Mouse (Mus musculus) midbrain, embryonic 13.5 days (tissue): ENCODE results near the gene Arid5b. TPM values are rescaled to one million over a fixed set of nuclear protein-coding genes. Genes with fewer than 3 reads are reported as not detected.
"Not testable (repeated sequence)": the region's sequence is repeated elsewhere in the genome, so short reads cannot be mapped to it uniquely, and the experiment has no call there.

Source experiments
- ATAC-seq: fragments of 200-750 bp; cut with Nextera tagmentation; 2 replicates; pipeline ENCODE4 v1.8.0; 2017; ENCODE audit warnings: mild to moderate bottlenecking, moderate TSS enrichment, moderate library complexity
- H3K27ac ChIP-seq: fragments of 300-500 bp; sonication (generic); 2 replicates; pipeline ENCODE4 v1.5.1; 2015; ENCODE audit warnings: inconsistent platforms, mild to moderate bottlenecking, moderate library complexity
- H3K27me3 ChIP-seq: fragments of 300-500 bp; sonication (generic); 2 replicates; pipeline ENCODE4 v1.6.1; 2015; ENCODE audit warnings: mild to moderate bottlenecking, inconsistent platforms
- H3K36me3 ChIP-seq: fragments of 300-500 bp; sonication (generic); 2 replicates; pipeline ENCODE4 v1.6.1; 2015; ENCODE audit warnings: mild to moderate bottlenecking, inconsistent platforms
- H3K4me1 ChIP-seq: fragments of 300-500 bp; sonication (generic); replicated peaks from 2 replicates; pipeline ENCODE4 v1.6.1; 2015; ENCODE audit warnings: inconsistent platforms
- H3K4me2 ChIP-seq: fragments of 300-500 bp; sonication (generic); replicated peaks from 2 replicates; pipeline ENCODE4 v1.6.1; 2015; ENCODE audit warnings: moderate library complexity, mild to moderate bottlenecking, inconsistent platforms
- H3K4me3 ChIP-seq: fragments of 300-500 bp; sonication (generic); replicated peaks from 2 replicates; pipeline ENCODE4 v1.5.1; 2015; ENCODE audit warnings: mild to moderate bottlenecking, inconsistent platforms
- H3K9ac ChIP-seq: fragments of 300-500 bp; sonication (generic); replicated peaks from 2 replicates; pipeline ENCODE4 v1.6.1; 2015; ENCODE audit warnings: mild to moderate bottlenecking, inconsistent platforms
- H3K9me3 ChIP-seq: fragments of 300-500 bp; sonication (generic); 2 replicates; pipeline ENCODE4 v1.6.1; 2016; ENCODE audit warnings: mild to moderate bottlenecking, inconsistent platforms
- WGBS: fragments of 180-500 bp; shearing (Covaris S2); methylation state at CpG from one replicate; pipeline ENCODE4 v1.1.7; 2015; 5-methylcytosine and 5-hydroxymethylcytosine counted together
- polyA plus RNA-seq: library from polyadenylated mRNA; unstranded; fragments of >200 nt; fragmentation: Nextera tagmentation; extraction: Ambion mirVana; gene quantifications from 2 replicates; pipeline ENCODE4 v1.2.1, GENCODE M21; 2015

Arid5b gene
- polyA plus RNA-seq, 1 experiment from 2014 or later: 20.5 TPM

DNA sequence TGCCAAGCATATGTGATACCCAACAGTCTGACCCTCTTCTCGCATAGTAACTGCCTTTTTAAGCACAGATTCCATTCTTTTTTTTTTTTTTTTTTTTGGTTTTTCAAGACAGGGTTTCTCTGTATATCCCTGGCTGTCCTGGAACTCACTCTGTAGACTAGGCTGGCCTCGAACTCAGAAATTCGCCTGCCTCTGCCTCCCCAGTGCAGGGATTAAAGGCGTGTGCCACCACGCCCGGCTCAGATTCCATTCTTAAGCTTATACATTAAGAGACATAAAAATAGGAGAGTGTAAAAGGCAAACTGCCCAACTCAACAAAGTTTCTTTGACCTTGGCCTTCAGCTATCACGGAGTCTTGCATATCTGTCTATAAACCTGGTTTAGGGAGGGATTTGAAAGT, 178.7 kb downstream of the Arid5b start:
- not testable (repeated sequence) for H3K4me3 ChIP-seq, H3K9me3 ChIP-seq, ATAC-seq, H3K27ac ChIP-seq, H3K27me3 ChIP-seq, H3K9ac ChIP-seq, H3K4me2 ChIP-seq
- H3K4me1 ChIP-seq: peaks cover 13% of the 10 kb centered on the region
- 93% methylated on average over 7 of the region's 7 CpGs for WGBS
- H3K36me3 ChIP-seq: peaks cover 37% of the 10 kb centered on the region

DNA sequence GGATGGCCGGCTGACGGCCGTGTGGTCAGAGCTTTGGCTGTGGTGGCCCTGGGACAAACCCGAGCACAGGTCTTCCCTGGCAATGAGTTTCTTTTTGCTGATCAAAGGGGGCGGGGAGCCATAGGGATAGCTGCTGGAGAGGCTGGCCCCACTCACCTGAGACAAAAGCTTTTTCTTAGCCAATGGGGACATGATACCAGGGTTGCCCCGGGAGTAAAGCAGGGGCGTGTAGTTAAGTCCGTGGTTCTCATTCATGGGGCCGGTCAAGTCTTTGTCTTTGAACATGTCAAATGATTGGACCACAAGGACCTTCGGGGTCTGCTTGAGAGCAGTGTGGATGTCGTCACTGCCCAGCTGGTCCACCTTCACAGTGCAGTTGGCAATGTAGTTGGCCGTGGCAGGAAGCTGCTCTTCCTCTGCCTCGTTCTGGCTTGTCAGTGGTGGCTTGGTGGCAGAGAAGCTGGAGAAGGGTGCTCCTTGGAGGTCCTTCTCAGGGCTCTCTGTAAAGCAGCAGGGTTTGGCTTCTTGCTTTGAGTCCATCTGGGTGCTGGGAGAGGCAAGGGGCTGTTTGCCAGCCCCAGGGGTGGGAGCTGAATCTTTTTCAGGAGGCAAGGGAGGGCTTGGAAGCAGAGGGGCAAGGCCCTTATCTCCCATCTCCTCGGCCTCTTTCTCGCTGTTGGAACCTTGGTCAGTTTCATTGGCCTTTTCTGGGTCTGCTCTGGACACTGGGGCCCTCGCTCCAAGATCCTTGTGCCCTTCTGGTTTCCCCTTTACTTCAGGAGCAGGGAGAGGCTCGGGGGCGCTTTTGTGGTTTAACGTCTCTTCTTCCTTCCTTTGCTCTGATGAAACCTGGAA, 180.5 kb downstream of the Arid5b start:
- H3K4me2 ChIP-seq: no peak overlapping the region
- 92% methylated on average over 19 of the region's 19 CpGs for WGBS
- no peak for ATAC-seq

DNA sequence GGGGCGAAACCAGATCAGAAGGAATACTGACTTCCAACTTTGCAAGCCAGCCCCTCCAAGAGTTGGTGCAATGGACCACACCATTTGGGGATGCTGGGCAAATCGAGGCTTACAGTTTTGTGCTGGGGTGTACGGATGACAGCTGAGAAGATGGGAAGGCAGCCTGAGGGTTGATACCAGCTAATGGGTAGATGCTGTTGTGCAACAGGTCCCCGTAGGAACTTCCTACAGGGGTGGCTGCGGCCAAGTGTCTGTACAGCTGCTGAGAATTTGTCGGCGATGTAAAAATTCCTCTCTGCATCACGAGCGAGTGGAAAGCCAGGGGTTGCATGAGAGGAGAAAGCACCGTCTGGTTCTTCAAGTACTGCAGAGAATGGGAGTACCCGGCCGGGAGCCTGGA, 182.1 kb downstream of the Arid5b start:
- Histone ChIP-seq H3K4me3 (no peak overlapping the region), H3K27me3 (no peaks in the 10 kb centered on the region), H3K36me3 (peaks cover 45% of the 10 kb centered on the region), H3K4me2 (no peak overlapping the region), H3K9me3 (no peaks in the 10 kb centered on the region), H3K4me1 (no peaks in the 10 kb centered on the region), H3K27ac (no peak overlapping the region), H3K9ac (no peak overlapping the region)
- no peak for ATAC-seq
- WGBS: 96% methylated on average over 12 of the region's 12 CpGs

More for the DNA sequence above, 180.5 kb downstream of the Arid5b start:
- Histone ChIP-seq H3K4me3 (no peak overlapping the region), H3K27ac (no peak overlapping the region), H3K9ac (no peak overlapping the region), H3K4me1 (no peaks in the 10 kb centered on the region), H3K27me3 (no peaks in the 10 kb centered on the region), H3K36me3 (peaks cover 45% of the 10 kb centered on the region), H3K9me3 (no peaks in the 10 kb centered on the region)

DNA sequence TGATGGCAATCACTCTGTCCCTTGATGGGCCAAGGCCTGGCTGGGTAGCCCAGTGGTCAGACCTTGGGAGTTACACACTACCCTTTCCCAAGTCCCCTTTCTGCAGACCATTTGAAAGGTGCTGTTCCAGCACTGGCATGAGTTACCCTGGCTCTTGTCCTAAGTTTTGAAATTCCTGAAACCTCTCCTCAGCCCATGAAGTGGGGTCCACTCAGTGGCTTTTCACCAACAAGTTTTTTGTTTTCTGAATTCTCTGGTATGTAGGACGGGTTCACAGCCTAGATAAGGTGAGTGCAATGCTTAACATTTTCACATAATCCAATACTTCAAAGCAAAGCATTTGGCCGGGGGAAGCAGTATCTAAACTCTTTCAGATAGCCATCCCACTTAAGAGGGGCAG, 183.4 kb downstream of the Arid5b start:
- H3K36me3 ChIP-seq: peaks cover 40% of the 10 kb centered on the region
- H3K9ac ChIP-seq: no peak overlapping the region
- no peaks in the 10 kb centered on the region for H3K4me1 ChIP-seq
- no peak for ATAC-seq
- H3K9me3 ChIP-seq: no peaks in the 10 kb centered on the region
- WGBS: 87% methylated on average over 2 of the region's 2 CpGs
- no peak overlapping the region for H3K4me3 ChIP-seq
- no peaks in the 10 kb centered on the region for H3K27me3 ChIP-seq
- no peak overlapping the region for H3K4me2 ChIP-seq
- no peak overlapping the region for H3K27ac ChIP-seq

DNA sequence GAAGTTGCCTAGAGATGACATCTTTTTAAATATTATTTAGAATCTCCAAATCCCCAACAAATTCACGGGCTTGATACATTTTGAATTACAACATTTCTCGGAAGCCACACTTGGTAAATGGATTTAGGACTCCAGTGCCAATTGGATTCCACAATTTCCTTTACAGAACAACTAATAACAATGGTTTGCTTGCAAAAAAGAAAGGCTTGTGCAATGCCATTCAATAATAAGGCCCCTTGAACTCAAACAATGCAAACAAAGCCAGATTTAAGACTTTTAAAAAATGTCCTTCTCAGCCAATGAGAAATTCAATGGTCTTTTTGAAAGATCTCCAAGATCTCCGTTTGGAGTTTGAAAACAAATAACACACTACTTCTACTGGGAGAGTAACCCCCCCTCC, 185.0 kb downstream of the Arid5b start:
- Histone ChIP-seq H3K27ac (no peak overlapping the region), H3K9me3 (no peaks in the 10 kb centered on the region), H3K4me2 (no peak overlapping the region), H3K4me1 (no peaks in the 10 kb centered on the region), H3K27me3 (no peaks in the 10 kb centered on the region), H3K9ac (no peak overlapping the region), H3K4me3 (no peak overlapping the region), H3K36me3 (peaks cover 38% of the 10 kb centered on the region)
- no peak for ATAC-seq
- 54% methylated on average over 3 of the region's 3 CpGs for WGBS

DNA sequence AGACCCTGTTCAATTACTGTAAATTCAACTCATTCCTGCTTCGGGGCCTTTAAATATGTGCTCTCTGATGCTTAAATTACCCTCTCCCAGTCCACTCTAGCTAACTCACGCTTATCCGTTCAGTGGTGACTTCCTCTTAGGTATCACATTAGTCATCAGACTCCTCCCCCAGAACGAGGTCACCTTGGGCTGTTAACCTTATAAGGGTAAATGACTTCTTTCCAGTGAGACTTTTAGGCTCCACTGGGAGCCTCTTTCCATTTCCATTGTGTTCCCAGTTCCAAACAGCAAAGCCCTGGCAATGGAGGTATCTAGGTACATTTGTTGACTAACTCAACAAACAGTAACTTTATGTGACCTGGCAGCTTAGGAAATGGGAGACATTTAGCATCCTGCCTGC, 186.7 kb downstream of the Arid5b start:
- H3K9ac ChIP-seq: no peak overlapping the region
- no peak for ATAC-seq
- H3K27me3 ChIP-seq: no peaks in the 10 kb centered on the region
- H3K4me1 ChIP-seq: no peaks in the 10 kb centered on the region
- H3K36me3 ChIP-seq: peaks cover 22% of the 10 kb centered on the region
- H3K4me2 ChIP-seq: no peak overlapping the region
- no peak overlapping the region for H3K27ac ChIP-seq
- H3K9me3 ChIP-seq: no peaks in the 10 kb centered on the region
- no peak overlapping the region for H3K4me3 ChIP-seq
- 91% methylated on average over 4 of the region's 4 CpGs for WGBS

DNA sequence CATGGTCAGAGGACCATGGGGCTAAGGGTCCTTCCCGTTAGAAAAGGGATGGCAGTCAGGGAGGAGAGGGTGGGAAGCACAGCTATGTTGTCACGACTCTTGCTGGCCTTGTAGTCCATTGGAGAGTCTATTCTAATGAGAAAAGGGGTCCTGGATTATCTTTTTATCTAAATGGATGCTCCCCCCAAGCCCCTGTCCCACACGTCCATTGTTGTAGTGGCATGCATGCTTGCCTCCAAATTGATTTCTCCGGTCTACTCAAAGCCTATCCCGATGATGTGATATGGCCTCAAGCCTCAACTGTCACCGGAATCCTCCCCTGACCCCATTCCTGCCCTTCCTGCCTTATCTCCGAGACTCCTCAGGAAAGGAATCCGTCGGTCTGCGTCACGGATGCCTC, 187.5 kb downstream of the Arid5b start:
- Histone ChIP-seq H3K4me2 (no peak overlapping the region), H3K36me3 (peaks cover 14% of the 10 kb centered on the region), H3K9me3 (no peaks in the 10 kb centered on the region), H3K9ac (no peak overlapping the region), H3K27me3 (no peaks in the 10 kb centered on the region), H3K27ac (no peak overlapping the region), H3K4me1 (no peaks in the 10 kb centered on the region), H3K4me3 (no peak overlapping the region)
- 82% methylated on average over 11 of the region's 11 CpGs for WGBS
- no peak for ATAC-seq

DNA sequence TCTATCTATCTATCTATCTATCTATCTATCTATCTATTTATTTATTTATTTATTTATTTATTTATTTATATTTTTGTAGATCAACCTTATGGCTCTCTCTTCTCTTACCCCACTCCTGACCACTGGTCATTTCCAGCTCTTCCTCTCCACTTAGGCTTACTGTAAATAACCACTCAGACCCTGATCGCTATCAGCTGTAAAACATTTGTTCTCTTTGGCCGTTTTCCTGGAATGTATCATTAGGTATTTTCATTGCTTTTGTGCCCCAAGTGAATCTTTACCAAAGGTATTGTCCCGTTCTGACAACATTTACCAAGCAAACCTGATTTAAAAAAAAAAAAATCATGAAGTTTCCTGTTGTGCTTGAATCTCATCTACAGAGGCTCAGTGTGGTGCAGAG, 188.0 kb downstream of the Arid5b start:
- Histone ChIP-seq H3K36me3 (peaks cover 12% of the 10 kb centered on the region; the same call in 1 of the 2 replicates), H3K9ac (no peak overlapping the region), H3K4me2 (no peak overlapping the region), H3K27me3 (no peaks in the 10 kb centered on the region), H3K4me3 (no peak overlapping the region), H3K4me1 (no peaks in the 10 kb centered on the region), H3K9me3 (no peaks in the 10 kb centered on the region), H3K27ac (no peak overlapping the region)
- ATAC-seq: no peak
- 87% methylated on average over 3 of the region's 3 CpGs for WGBS

DNA sequence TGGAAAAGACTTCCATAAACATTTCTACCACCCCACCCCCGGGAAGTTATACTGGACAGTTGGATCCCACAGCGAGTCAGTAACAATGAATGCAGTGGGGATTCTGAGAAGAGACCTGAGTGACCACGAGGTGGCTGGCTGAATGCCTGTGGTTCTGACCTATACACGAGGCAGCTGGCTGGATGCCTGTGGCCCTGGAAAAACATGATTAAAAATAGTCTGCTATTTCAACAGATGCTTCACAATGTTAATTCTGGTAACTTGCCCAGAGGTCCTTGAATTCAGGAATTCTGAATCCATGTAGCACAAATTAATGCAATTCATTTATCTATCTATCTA, 188.4 kb downstream of the Arid5b start:
- Histone ChIP-seq H3K9ac (no peak overlapping the region), H3K4me3 (no peak overlapping the region), H3K27me3 (no peaks in the 10 kb centered on the region), H3K9me3 (no peaks in the 10 kb centered on the region), H3K27ac (no peak overlapping the region), H3K4me1 (no peaks in the 10 kb centered on the region), H3K4me2 (no peak overlapping the region), H3K36me3 (peaks cover 11% of the 10 kb centered on the region; the same call in 1 of the 2 replicates)
- ATAC-seq: no peak
- WGBS: 76% methylated on average over 4 of the region's 4 CpGs

DNA sequence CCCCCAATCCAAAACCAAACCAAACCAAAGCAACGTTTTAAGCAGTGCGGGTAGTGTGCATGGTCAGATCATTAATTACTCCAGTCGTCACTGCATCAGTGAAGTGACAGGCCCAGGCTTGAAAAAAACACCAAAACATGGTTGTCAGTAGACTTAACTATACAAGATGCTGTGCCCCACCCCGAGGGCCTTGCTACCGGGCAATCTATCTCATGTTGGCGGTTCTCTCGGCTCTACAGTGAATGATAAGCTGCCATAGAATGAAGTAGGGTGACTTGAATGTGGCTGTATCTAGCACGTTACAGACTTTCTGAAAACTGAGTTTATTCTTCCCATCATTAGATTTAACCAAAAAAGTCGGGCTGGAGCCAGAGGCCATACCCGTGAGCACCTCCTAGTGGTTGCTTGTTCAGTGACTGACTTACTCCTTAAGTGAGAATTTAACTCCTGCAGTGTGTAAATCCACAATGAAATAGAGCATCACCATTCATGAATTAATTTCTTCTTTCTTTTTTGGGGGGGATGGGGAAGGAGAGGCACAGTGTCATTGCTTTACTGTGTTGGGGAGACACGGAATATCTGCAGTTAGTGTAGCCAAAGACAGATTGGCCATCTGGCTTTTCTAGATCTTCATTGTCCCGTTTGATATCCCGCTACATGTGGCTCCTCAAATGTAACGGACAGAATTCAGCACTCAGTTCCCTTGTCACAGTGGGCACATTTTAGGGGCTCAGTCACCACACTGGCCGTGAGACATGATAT, 188.9 kb downstream of the Arid5b start:
- Histone ChIP-seq H3K27me3 (no peaks in the 10 kb centered on the region), H3K4me3 (no peak overlapping the region), H3K4me1 (no peaks in the 10 kb centered on the region), H3K27ac (no peak overlapping the region), H3K4me2 (no peak overlapping the region), H3K9ac (no peak overlapping the region), H3K9me3 (no peaks in the 10 kb centered on the region), H3K36me3 (0 out of 2 replicates have a peak, but pooled peaks cover 6% of the 10 kb centered on the region)
- WGBS: 78% methylated on average over 15 of the region's 15 CpGs
- ATAC-seq: no peak

DNA sequence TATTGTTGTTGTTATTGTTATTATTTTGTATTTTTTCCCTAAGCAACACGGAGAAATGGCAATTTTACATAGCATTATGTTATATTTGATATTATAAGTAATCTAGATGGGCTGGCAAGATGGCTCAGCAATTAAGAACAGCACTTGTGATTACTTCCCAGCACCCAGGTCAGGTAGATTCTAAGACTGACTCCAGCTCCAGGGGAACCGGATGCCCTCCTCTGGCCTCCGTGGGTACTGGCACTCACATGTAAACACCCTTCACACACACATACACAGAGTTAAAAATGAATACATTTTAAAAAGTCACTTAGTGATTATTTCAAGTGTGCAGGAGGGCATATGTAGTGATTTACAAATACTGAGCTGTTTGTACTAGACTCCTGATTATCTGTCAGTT, 190.8 kb downstream of the Arid5b start:
- Histone ChIP-seq H3K9me3 (no peaks in the 10 kb centered on the region), H3K4me1 (no peaks in the 10 kb centered on the region), H3K4me3 (no peak overlapping the region), H3K27ac (no peak overlapping the region), H3K27me3 (no peaks in the 10 kb centered on the region), H3K36me3 (no peaks in the 10 kb centered on the region), H3K4me2 (no peak overlapping the region), H3K9ac (no peak overlapping the region)
- 86% methylated on average over 3 of the region's 3 CpGs for WGBS
- no peak for ATAC-seq

DNA sequence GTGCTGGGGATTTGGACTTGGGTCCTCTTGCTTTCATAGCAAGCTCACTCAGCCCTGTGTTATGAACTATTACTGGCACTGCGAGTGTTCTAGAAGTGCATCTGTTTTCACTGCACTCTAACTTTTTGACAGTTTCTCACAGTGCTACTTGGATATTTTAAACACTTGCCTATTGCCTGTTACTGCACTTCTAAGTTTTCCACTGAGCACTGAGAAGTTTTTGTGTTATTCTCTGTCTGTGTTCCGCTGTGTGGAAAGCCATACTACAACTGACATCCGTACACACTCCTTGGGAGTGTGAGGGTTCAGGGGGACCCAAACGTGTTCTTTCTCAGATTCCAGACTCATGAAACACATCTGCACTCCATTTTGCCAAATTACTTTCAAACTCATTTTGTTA, 191.6 kb downstream of the Arid5b start:
- no peak overlapping the region for H3K4me3 ChIP-seq
- H3K36me3 ChIP-seq: no peaks in the 10 kb centered on the region
- no peak for ATAC-seq
- H3K27me3 ChIP-seq: no peaks in the 10 kb centered on the region
- no peaks in the 10 kb centered on the region for H3K4me1 ChIP-seq
- WGBS: 86% methylated on average over 4 of the region's 4 CpGs
- no peaks in the 10 kb centered on the region for H3K9me3 ChIP-seq
- no peak overlapping the region for H3K9ac ChIP-seq
- no peak overlapping the region for H3K4me2 ChIP-seq
- H3K27ac ChIP-seq: no peak overlapping the region
